Mouse (Mus musculus) forebrain, embryonic 11.5 days (tissue): ENCODE data around the gene Smndc1. TPM values are rescaled to one million over a fixed set of nuclear protein-coding genes. Genes with fewer than 3 reads are reported as not detected.

Experiments used
- ATAC-seq: fragments of 200-750 bp; cut with Nextera tagmentation; replicated peaks from 2 replicates; pipeline ENCODE4 v1.8.0; 2017; ENCODE audit warnings: moderate TSS enrichment; ENCODE audit not compliant: low FRiP score
- DNase-seq: peaks from one replicate; pipeline ENCODE4 v3.0.0-alpha.2; 2017; ENCODE audit warnings: low spot score
- H3K27ac ChIP-seq: fragments of 300-500 bp; sonication (generic); 2 replicates; pipeline ENCODE4 v1.5.1; 2014; ENCODE audit warnings: low read depth, low read length
- H3K27me3 ChIP-seq: fragments of 300-500 bp; sonication (generic); 2 replicates; pipeline ENCODE4 v1.6.1; 2014; ENCODE audit warnings: mild to moderate bottlenecking, low read length, mixed read lengths; ENCODE audit not compliant: control insufficient read depth, insufficient read depth
- H3K36me3 ChIP-seq: fragments of 300-500 bp; sonication (generic); 2 replicates; pipeline ENCODE4 v1.6.1; 2014; ENCODE audit warnings: mild to moderate bottlenecking, low read length, moderate library complexity, mixed read lengths; ENCODE audit not compliant: control insufficient read depth, insufficient read depth
- H3K4me1 ChIP-seq: fragments of 300-500 bp; sonication (generic); replicated peaks from 2 replicates; pipeline ENCODE4 v1.6.1; 2014; ENCODE audit warnings: low read length, mixed read lengths; ENCODE audit not compliant: control insufficient read depth, insufficient read depth
- H3K4me2 ChIP-seq: fragments of 300-500 bp; sonication (generic); 2 replicates; pipeline ENCODE4 v1.6.1; 2014; ENCODE audit warnings: low read depth, mild to moderate bottlenecking, low read length, moderate library complexity, mixed read lengths; ENCODE audit not compliant: severe bottlenecking
- H3K4me3 ChIP-seq: fragments of 300-500 bp; sonication (generic); 2 replicates; pipeline ENCODE4 v1.5.1; 2014; ENCODE audit warnings: low read depth, low read length
- H3K9ac ChIP-seq: fragments of 300-500 bp; sonication (generic); 2 replicates; pipeline ENCODE4 v1.6.1; 2014; ENCODE audit warnings: low read length
- H3K9me3 ChIP-seq: fragments of 300-500 bp; sonication (generic); 2 replicates; pipeline ENCODE4 v1.6.1; 2016; ENCODE audit warnings: low read length, mixed read lengths; ENCODE audit not compliant: control insufficient read depth
- WGBS: fragments of 180-500 bp; shearing (Covaris S2); extraction: QIAGEN DNeasy Blood & Tissue Kit; methylation state at CpG from one replicate; pipeline ENCODE4 v1.1.7; 2014; 5-methylcytosine and 5-hydroxymethylcytosine counted together
- polyA plus RNA-seq: library from polyadenylated mRNA; unstranded; fragments of >200 nt; fragmentation: Nextera tagmentation; extraction: Ambion mirVana; gene quantifications from 2 replicates; pipeline ENCODE4 v1.2.1, GENCODE M21; 2014

Gene Smndc1
- polyA plus RNA-seq, 1 experiment from 2014 or later = 57.6 TPM

DNA sequence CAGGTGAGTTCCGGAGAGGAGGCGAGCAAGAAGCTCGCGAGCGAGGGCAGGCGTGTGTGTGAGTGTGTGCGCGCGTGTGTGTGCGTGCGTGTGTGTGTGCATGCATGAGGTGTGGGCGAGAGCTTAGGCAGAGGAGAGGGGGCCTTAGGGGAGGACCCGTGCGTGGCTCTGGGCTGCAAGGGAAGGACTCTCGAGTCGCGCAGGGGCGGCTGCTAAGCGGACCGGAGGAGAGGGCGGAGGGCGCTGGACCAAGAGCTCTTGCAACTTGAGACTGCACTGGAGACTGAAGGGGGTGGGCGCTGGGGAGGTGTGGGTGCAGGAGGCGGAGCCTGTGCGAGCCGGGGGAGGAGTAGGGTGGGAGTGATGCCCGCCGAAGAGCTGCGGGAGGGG lies 60.4 kb downstream of the Smndc1 start:
- Histone ChIP-seq H3K9me3 (no peaks in the 10 kb centered on the region), H3K9ac (peak overlapping the region; percentile 70), H3K27me3 (no peaks in the 10 kb centered on the region), H3K4me2 (peak overlapping the region; percentile 99), H3K4me1 (peaks cover 9% of the 10 kb centered on the region), H3K4me3 (peak overlapping the region; percentile 62), H3K27ac (peak overlapping the region; percentile 43; the same call in 1 of the 2 replicates), H3K36me3 (peaks cover 2% of the 10 kb centered on the region; the same call in 1 of the 2 replicates)
- WGBS = under 1% methylated on average over 29 of the region's 29 CpGs
- DNase-seq (peak; percentile 88), ATAC-seq (peak; percentile 74)

Other genes with a start within 250 kb of the Smndc1 start
- 49.8 TPM in 2 replicates for gene Mxi1, start 80.1 kb downstream of the Smndc1 start, polyA plus RNA-seq
- gene Gm10197, start 18.8 kb downstream of the Smndc1 start, polyA plus RNA-seq = not detected in 2 replicates
- gene Dusp5, start 138.5 kb upstream of the Smndc1 start, polyA plus RNA-seq = 4.4 and 4.5 TPM in 2 replicates
- gene Nutf2-ps1, start 198.5 kb upstream of the Smndc1 start, polyA plus RNA-seq = 433 and 467 TPM in 2 replicates
- gene Smc3, start 209.8 kb upstream of the Smndc1 start, polyA plus RNA-seq = 94.1 and 101 TPM in 2 replicates